Mouse (Mus musculus): ENCODE measurements around the gene Zpbp. TPM values are rescaled to one million over a fixed set of nuclear protein-coding genes. Genes with fewer than 3 reads are reported as not detected.

The Zpbp gene
- polyA plus RNA-seq, 1 experiment from 2014 or later = 0.15 TPM

DNA sequence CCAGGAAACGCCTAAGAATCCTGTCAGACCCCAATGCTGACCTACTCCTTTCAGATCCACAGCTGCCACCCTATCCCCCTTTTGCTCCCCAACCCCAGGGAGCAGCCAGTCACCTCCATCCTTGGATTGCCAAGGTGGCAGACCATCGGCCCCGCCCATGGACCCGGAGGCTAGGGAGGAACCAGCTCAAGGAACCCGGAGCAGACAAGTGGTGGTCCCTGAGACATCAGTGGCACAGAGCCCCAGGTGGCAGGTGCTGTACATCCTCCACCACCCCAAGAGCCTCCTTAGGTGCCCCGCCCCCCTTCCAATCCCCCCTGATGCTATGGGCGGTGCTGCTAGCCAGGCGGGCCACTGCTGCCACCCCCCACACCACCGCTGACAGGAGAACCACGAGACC lies 69.0 kb downstream of the Zpbp start:
- no peaks in the 10 kb centered on the region for H3K36me3 ChIP-seq (replicated peaks; ENCODE audit: insufficient read depth, low read length)
- H3K4me1 ChIP-seq (ENCODE audit: insufficient read depth) = no peaks in the 10 kb centered on the region
- H3K9ac ChIP-seq (replicated peaks) = no peak overlapping the region
- H3K27me3 ChIP-seq (ENCODE audit: insufficient read depth, low read length) = no peaks in the 10 kb centered on the region
- H3K9me3 ChIP-seq (ENCODE audit: low read length) = no peaks in the 10 kb centered on the region
- no peak for ATAC-seq
- 79% methylated on average over 10 of the region's 10 CpGs for WGBS (ENCODE audit: insufficient replicate concordance)
- no peak overlapping the region for H3K27ac ChIP-seq (ENCODE audit: low read depth)
- no peak overlapping the region for H3K4me3 ChIP-seq (ENCODE audit: low read depth, low read length)
- DNase-seq = no peak
- TF ChIP-seq EP300 (IDR thresholded peaks at IDR 0.05; ENCODE audit: low read depth) (no peak), CTCF (IDR thresholded peaks at IDR 0.05; ENCODE audit: low read depth) (no peak)
- H3K4me2 ChIP-seq (ENCODE audit: low read depth, low read length) = no peak overlapping the region

- ATAC-seq = no peak
- WGBS (ENCODE audit: insufficient replicate concordance) = 71% methylated on average over 5 of the region's 5 CpGs
- no peaks in the 10 kb centered on the region for H3K9me3 ChIP-seq (ENCODE audit: low read length)
Observed at GRCm38 (mm10) chr11:11371305-11371704, 90.9 kb downstream of the Zpbp start.

DNA sequence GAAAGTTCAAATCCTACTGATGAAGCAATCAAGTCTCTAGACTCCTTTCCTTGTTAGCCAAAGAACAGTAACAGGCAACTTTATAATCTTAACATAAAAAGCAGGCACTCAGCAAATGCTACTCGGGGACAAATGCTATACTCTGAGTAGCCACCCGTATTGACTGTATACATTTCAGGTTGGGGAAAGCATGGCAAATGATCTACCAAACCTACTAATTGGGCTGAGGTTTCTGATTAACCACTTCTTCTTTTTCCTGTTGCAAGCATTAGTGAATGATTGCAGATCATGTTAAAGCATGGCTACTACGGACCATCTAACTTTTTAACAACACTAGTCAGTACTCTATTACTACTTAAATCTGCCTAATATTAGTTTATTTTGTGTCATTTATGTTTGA lies 178.7 kb downstream of the Zpbp start:
- no peak for DNase-seq
- H3K4me1 ChIP-seq (ENCODE audit: insufficient read depth) = no peaks in the 10 kb centered on the region
- H3K36me3 ChIP-seq (replicated peaks; ENCODE audit: insufficient read depth, low read length) = no peaks in the 10 kb centered on the region
- H3K4me2 ChIP-seq (ENCODE audit: low read depth, low read length) = no peak overlapping the region
- TF ChIP-seq CTCF (IDR thresholded peaks at IDR 0.05; ENCODE audit: low read depth) = no peak
- no peak for TF ChIP-seq EP300 (IDR thresholded peaks at IDR 0.05; ENCODE audit: low read depth)
- ATAC-seq = no peak
- H3K4me3 ChIP-seq (ENCODE audit: low read depth, low read length) = no peak overlapping the region
- H3K27me3 ChIP-seq (ENCODE audit: insufficient read depth, low read length) = no peaks in the 10 kb centered on the region
- H3K27ac ChIP-seq (ENCODE audit: low read depth) = no peak overlapping the region
- WGBS (ENCODE audit: insufficient replicate concordance) = 75% methylated on average over 3 of the region's 3 CpGs
- H3K9me3 ChIP-seq (ENCODE audit: low read length) = no peaks in the 10 kb centered on the region
- H3K9ac ChIP-seq (replicated peaks) = no peak overlapping the region

More at GRCm38 (mm10) chr11:11371305-11371704, 90.9 kb downstream of the Zpbp start:
- Histone ChIP-seq H3K4me1 (ENCODE audit: insufficient read depth) (no peaks in the 10 kb centered on the region), H3K27ac (ENCODE audit: low read depth) (no peak overlapping the region), H3K9ac (replicated peaks) (no peak overlapping the region), H3K4me3 (ENCODE audit: low read depth, low read length) (no peak overlapping the region), H3K27me3 (ENCODE audit: insufficient read depth, low read length) (no peaks in the 10 kb centered on the region), H3K4me2 (ENCODE audit: low read depth, low read length) (no peak overlapping the region), H3K36me3 (replicated peaks; ENCODE audit: insufficient read depth, low read length) (no peaks in the 10 kb centered on the region)
- DNase-seq = no peak
- TF ChIP-seq EP300 (IDR thresholded peaks at IDR 0.05; ENCODE audit: low read depth) = no peak
- no peak for TF ChIP-seq CTCF (IDR thresholded peaks at IDR 0.05; ENCODE audit: low read depth)

DNA sequence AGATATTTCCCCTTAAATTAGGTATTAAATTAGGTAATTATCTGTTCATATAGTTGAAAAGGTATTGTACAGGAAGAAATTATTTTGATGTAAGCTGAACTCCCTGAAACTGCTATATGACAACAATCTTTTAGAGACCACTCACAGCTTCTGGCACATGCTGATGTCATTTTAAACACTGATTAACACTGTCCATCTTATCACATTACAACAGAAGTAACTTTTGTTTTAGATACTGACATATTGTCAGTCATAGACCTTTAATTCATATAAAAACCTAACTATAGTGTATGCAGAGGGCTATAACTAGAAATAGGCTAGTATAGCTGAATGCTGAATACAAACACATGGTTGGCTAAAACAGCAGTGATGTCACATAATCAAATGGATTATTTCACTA lies 182.1 kb downstream of the Zpbp start:
- no peak overlapping the region for H3K4me3 ChIP-seq (ENCODE audit: low read depth, low read length)
- no peaks in the 10 kb centered on the region for H3K27me3 ChIP-seq (ENCODE audit: insufficient read depth, low read length)
- no peaks in the 10 kb centered on the region for H3K36me3 ChIP-seq (replicated peaks; ENCODE audit: insufficient read depth, low read length)
- no peaks in the 10 kb centered on the region for H3K9me3 ChIP-seq (ENCODE audit: low read length)
- no peak overlapping the region for H3K4me2 ChIP-seq (ENCODE audit: low read depth, low read length)
- H3K9ac ChIP-seq (replicated peaks) = no peak overlapping the region
- ATAC-seq = no peak
- no peak overlapping the region for H3K27ac ChIP-seq (ENCODE audit: low read depth)
- no peak for TF ChIP-seq EP300 (IDR thresholded peaks at IDR 0.05; ENCODE audit: low read depth)
- DNase-seq = no peak
- no peaks in the 10 kb centered on the region for H3K4me1 ChIP-seq (ENCODE audit: insufficient read depth)

DNA sequence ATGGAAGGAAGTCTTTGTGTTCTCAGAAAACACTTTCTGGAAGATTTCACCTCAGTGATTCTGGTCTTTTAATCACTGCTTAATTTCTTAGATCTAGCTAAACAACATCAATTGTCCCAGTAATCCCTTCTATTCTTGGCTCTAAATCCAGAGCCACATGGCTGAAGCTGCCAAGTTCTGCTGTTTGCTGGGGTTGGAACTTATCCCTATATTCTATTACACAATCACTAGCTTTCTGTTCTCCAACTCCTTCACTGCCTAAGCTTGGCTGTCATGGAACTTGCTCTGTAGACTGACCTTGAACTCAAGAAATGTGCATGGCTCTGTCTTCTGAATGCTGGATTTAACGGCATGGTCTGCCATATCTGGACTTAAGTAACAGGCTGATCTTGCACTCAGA lies 204.9 kb downstream of the Zpbp start:
- Histone ChIP-seq H3K27ac (ENCODE audit: low read depth) (no peak overlapping the region), H3K4me3 (ENCODE audit: low read depth, low read length) (no peak overlapping the region), H3K4me2 (ENCODE audit: low read depth, low read length) (no peak overlapping the region), H3K9me3 (ENCODE audit: low read length) (no peaks in the 10 kb centered on the region), H3K36me3 (replicated peaks; ENCODE audit: insufficient read depth, low read length) (no peaks in the 10 kb centered on the region), H3K27me3 (ENCODE audit: insufficient read depth, low read length) (no peaks in the 10 kb centered on the region), H3K9ac (replicated peaks) (no peak overlapping the region), H3K4me1 (ENCODE audit: insufficient read depth) (no peaks in the 10 kb centered on the region)
- ATAC-seq = no peak
- 68% methylated on average over 1 of the region's 1 CpGs for WGBS (ENCODE audit: insufficient replicate concordance)
- DNase-seq = no peak
- no peak for TF ChIP-seq EP300 (IDR thresholded peaks at IDR 0.05; ENCODE audit: low read depth)
- TF ChIP-seq CTCF (IDR thresholded peaks at IDR 0.05; ENCODE audit: low read depth) = no peak

GRCm38 (mm10) chr11:11242694-11243377 lies 219.4 kb downstream of the Zpbp start:
- Histone ChIP-seq H3K27ac (ENCODE audit: low read depth) (no peak overlapping the region), H3K27me3 (ENCODE audit: insufficient read depth, low read length) (no peaks in the 10 kb centered on the region), H3K36me3 (replicated peaks; ENCODE audit: insufficient read depth, low read length) (no peaks in the 10 kb centered on the region), H3K9me3 (ENCODE audit: low read length) (no peaks in the 10 kb centered on the region), H3K4me3 (ENCODE audit: low read depth, low read length) (no peak overlapping the region), H3K4me2 (ENCODE audit: low read depth, low read length) (no peak overlapping the region), H3K4me1 (ENCODE audit: insufficient read depth) (no peaks in the 10 kb centered on the region), H3K9ac (replicated peaks) (no peak overlapping the region)
- DNase-seq = no peak
- no peak for ATAC-seq
- WGBS (ENCODE audit: insufficient replicate concordance) = 52% methylated on average over 6 of the region's 6 CpGs
- TF ChIP-seq CTCF (IDR thresholded peaks at IDR 0.05; ENCODE audit: low read depth) (no peak), EP300 (IDR thresholded peaks at IDR 0.05; ENCODE audit: low read depth) (no peak)

GRCm38 (mm10) chr11:11239346-11239745 lies 222.9 kb downstream of the Zpbp start:
- Histone ChIP-seq H3K4me3 (ENCODE audit: low read depth, low read length) (no peak overlapping the region), H3K4me1 (ENCODE audit: insufficient read depth) (no peaks in the 10 kb centered on the region), H3K36me3 (replicated peaks; ENCODE audit: insufficient read depth, low read length) (no peaks in the 10 kb centered on the region), H3K9me3 (ENCODE audit: low read length) (no peaks in the 10 kb centered on the region), H3K27ac (ENCODE audit: low read depth) (no peak overlapping the region), H3K9ac (replicated peaks) (no peak overlapping the region), H3K27me3 (ENCODE audit: insufficient read depth, low read length) (no peaks in the 10 kb centered on the region), H3K4me2 (ENCODE audit: low read depth, low read length) (no peak overlapping the region)
- TF ChIP-seq CTCF (IDR thresholded peaks at IDR 0.05; ENCODE audit: low read depth) = peak; percentile 66
- no peak for TF ChIP-seq EP300 (IDR thresholded peaks at IDR 0.05; ENCODE audit: low read depth)
- DNase-seq (peak; percentile 13), ATAC-seq (no peak)
- 62% methylated on average over 1 of the region's 1 CpGs for WGBS (ENCODE audit: insufficient replicate concordance)

Other genes starting within 250 kb of the Zpbp start
- 0.89 and 1.3 TPM in 2 replicates for gene Spata48, start 314 bp downstream of the Zpbp start, polyA plus RNA-seq (2015; fragmentation: Nextera tagmentation; extraction: Ambion mirVana)
- not detected in 2 replicates for gene 4930512M02Rik, start 165.4 kb upstream of the Zpbp start, polyA plus RNA-seq (2015; fragmentation: Nextera tagmentation; extraction: Ambion mirVana)
- 11.6 and 12.5 TPM in 2 replicates for gene Ikzf1, start 222.6 kb upstream of the Zpbp start, polyA plus RNA-seq (2015; fragmentation: Nextera tagmentation; extraction: Ambion mirVana)

Measured in liver, postnatal 0 days (tissue).